Mouse (Mus musculus): ENCODE measurements around the gene C130074G19Rik.

- TF ChIP-seq POLR2A (IDR thresholded peaks at IDR 0.05; ENCODE audit: borderline replicate concordance, extremely low read depth, insufficient read depth, insufficient read length, poor library complexity, severe bottlenecking) (no peak), CTCF (IDR thresholded peaks at IDR 0.05; ENCODE audit: borderline replicate concordance, extremely low read depth, insufficient read depth, insufficient read length) (no peak)
Measured at GRCm38 (mm10) chr1:184836350-184836749, 46.7 kb downstream of the C130074G19Rik start.
